Mouse (Mus musculus) thymus, postnatal 4 days (tissue): ENCODE data around the gene Fam136a.

ENCODE experiments used
- DNase-seq: peaks from one replicate; pipeline ENCODE4 v3.0.0; 2021

The Fam136a gene

GRCm38 (mm10) chr6:86399995-86400394, 34.5 kb downstream of the Fam136a start:
- no peak for DNase-seq

- peak; percentile 85 for DNase-seq
Observed at GRCm38 (mm10) chr6:86400972-86401371, 35.5 kb downstream of the Fam136a start.

- no peak for DNase-seq
Observed at GRCm38 (mm10) chr6:86402681-86403607, 37.5 kb downstream of the Fam136a start.

- peak; percentile 86 for DNase-seq
Observed at GRCm38 (mm10) chr6:86403728-86404099, 38.3 kb downstream of the Fam136a start.

- DNase-seq = peak; percentile 97
Observed at GRCm38 (mm10) chr6:86404100-86404861, 38.8 kb downstream of the Fam136a start, which contains the start of gene Tia1. Tia1 (plus strand) TSS chr6:86404219.

GRCm38 (mm10) chr6:86404996-86405395, 39.5 kb downstream of the Fam136a start:
- no peak for DNase-seq

GRCm38 (mm10) chr6:86406306-86406705, 40.9 kb downstream of the Fam136a start:
- DNase-seq = no peak

GRCm38 (mm10) chr6:86418711-86419110, 53.3 kb downstream of the Fam136a start:
- no peak for DNase-seq

- no peak for DNase-seq
Observed at GRCm38 (mm10) chr6:86419239-86419638, 53.8 kb downstream of the Fam136a start.
